Mouse (Mus musculus) liver (tissue): ENCODE measurements around the gene Smchd1.

Experiments used
- DNase-seq: peaks from one replicate; pipeline ENCODE4 v3.0.0-alpha.2; 2020; ENCODE audit warnings: mixed read lengths

The Smchd1 gene

GRCm38 (mm10) chr17:71309711-71310485 is 165.2 kb downstream of the Smchd1 start:
- no peak for DNase-seq

DNA sequence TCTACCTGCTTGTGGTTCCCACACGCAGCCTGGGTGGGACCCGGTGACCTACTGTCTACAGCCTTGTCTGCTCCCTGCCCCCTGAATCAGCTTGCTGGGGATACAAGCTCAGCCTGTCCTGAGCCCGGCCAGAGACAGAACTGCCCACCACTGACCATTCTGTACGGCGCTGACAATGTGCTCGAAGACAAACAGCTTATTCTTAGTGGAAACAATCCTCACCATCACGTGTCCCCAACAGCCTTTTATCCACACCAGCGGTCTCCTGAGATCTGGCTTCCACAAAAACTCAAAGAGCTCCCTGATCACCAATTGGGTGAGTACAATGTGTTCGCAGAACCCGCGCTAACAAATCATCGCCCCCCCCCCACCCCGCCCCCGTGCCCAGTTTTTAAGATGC is 166.0 kb downstream of the Smchd1 start:
- DNase-seq, result no peak

GRCm38 (mm10) chr17:71308296-71308695 is 166.8 kb downstream of the Smchd1 start:
- no peak for DNase-seq

- no peak for DNase-seq
Observed at GRCm38 (mm10) chr17:71307251-71307790, 167.8 kb downstream of the Smchd1 start.

DNA sequence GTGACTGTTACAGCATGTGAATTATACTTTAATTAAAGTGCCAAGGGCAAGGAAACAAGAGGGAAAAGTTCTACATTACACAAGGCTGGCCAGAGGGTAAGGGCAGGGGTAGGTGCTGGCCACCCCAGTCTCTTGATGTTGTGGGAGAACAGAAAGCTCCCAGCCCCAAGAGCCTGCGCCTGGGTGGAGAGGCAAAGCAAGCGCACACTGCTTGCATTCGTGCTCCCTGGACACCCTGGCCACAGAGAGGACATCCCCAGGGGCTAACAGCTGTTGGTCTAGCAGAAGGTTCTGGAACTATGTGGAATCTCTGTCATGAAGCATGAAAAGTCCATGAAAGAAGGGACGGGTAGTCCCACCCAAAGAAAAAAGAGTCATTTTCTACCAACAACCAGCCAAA is 168.4 kb downstream of the Smchd1 start:
- DNase-seq, result no peak

- DNase-seq, result no peak
Observed at GRCm38 (mm10) chr17:71306091-71306490, 169.1 kb downstream of the Smchd1 start.

DNA sequence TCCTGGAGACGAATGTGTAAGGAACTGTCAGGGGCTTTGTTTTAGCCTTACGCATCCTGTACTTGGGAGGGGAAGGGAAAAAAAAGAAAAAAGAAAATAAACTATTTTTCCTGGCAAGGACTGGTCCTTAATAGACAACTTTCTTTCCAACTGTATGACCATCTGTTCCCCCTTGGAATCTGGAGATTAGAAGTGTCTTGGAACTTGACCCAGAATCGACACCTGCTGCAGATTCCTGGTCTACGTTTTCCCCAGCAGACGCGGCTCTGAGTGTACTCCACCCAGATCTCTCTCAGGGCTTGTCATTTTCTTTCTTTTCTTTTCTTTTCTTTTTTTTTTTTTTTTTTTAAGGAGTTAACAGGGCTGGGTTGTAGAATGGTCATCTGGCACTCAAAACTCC is 171.7 kb downstream of the Smchd1 start:
- no peak for DNase-seq

DNA sequence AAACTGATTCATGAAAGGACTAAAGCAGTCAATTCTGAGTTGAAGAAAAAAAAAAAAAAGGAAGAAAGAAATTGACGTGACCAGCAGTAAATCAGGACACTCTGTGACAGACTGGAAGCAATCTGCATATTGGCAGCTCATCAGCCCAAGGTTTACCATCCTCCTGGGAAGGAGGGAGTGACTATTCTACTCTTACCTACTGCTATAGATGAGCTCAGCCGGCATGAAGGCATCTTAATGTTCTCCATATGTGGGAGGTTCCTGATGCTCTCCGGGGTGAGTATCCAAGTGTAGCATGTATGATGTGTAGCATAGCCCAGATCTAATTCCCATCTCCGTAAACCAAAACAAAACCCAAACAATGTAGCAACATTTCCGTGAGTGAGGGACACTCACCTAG is 173.7 kb downstream of the Smchd1 start:
- no peak for DNase-seq

DNA sequence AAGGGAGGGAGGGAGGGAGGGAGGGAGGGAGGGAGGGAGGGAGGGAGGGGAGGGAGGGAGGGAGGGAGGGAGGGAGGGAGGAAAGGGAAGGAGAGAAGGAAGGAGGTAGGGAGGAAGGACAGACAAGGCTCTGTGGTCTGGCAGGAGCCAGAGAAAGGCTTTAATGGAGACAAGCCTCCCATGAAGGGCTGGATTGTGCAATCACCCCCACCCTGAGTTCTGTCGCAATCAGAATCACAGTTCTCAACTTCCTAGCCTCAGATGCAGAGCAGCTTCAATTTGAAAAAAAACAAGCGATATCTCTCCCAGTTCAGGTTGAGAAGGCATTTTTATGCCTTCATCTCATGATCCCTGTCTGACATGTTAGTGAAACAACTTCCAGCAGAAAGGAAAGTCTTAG is 174.8 kb downstream of the Smchd1 start:
- DNase-seq, result peak; percentile 48

DNA sequence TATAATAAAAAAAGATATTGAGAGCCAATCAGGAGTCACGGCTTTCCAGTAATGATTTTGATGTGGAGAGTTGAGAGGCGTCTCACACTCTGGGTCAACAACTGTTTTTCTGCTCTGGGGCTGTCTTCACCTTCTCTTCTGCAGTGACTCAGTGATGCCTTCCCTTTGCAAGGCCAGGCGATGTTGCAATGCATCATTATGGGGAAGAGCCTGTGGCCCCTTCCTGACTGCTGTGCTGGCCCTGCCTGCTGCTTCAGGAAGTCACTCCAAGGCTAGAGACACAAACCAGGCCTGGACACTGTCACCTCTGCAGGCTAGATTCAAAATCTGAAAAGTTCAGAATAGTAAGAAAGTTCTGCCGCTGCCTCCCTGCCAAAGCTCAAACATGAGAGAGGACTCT is 175.3 kb downstream of the Smchd1 start:
- DNase-seq, result peak; percentile 31

DNA sequence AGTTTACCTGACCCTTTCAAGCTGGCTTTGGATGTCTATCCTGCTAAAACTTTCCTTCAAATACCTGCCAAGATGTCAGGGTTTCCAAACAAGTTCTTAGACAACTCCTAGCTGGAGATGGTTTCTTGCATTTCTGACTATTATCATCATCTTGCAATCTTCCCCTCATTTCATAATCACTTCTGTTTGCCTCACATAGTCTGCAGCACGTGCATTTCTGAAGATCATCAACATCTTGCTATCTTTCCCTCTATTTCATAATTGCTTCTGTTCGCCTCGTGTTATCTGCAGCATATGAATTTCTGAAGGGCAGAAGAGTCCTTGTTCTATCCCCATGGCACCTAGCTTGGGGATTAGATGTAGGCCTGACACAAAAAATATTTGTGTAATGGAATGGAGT is 180.6 kb downstream of the Smchd1 start:
- DNase-seq, result no peak
